Mouse (Mus musculus): ENCODE results near the gene Hopx.

DNA sequence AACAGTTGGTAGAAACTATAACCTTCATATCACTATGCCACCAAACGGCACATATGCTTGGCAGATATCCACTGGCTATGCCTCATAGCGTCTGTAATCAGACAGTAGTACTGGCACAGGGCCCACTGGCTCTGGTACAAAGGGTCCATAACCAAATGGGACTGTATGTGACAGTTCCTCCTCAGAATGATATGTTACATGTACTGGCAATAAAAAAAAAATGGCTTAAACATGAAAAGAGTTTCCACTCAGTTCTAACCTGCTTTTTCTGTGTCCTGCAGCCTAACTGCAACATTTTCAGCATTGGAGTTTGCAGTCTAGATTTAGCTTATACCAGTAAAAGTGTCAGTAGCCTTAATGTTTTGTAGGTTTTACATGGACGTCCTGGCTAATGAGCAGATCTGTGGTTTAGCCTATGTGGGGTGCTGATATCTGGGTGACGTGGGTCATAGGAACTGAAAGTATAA is 9.9 kb upstream of the Hopx start:
- TF ChIP-seq EP300 (optimal IDR thresholded peaks at IDR 0.05), result no peak
- TF ChIP-seq CTCF (IDR thresholded peaks at IDR 0.05; ENCODE audit: low read depth), result no peak

Data from stomach, postnatal 0 days (tissue).